Mouse (Mus musculus) CD4-positive, CD25-positive, alpha-beta regulatory T cell, adult 2 months (primary cell): ENCODE data around the gene Gm20388.

ENCODE experiments used
- DNase-seq: peaks from one replicate; pipeline ENCODE4 v3.0.0-alpha.2; 2012; ENCODE audit warnings: low read depth, low spot score

The Gm20388 gene

DNA sequence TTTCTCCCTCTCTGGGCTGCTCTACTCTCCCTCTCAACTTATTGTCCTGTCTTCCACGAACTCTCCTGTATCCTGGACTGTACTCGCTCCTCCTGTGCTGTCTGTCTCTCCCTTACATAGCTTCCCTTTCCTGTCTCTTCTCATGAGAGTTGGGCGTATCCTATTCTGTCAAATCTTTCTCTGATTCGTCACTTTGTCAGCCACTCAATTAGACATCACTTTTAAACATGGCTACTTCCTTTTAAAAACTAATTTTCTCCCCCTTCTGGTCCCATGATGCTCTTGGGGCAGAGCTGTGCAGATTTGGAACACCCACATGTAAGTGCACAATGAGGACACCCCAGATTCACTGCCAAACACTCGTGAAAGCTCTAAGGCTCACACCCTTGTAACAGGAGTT, 905.7 kb downstream of the Gm20388 start:
- no peak for DNase-seq

DNA sequence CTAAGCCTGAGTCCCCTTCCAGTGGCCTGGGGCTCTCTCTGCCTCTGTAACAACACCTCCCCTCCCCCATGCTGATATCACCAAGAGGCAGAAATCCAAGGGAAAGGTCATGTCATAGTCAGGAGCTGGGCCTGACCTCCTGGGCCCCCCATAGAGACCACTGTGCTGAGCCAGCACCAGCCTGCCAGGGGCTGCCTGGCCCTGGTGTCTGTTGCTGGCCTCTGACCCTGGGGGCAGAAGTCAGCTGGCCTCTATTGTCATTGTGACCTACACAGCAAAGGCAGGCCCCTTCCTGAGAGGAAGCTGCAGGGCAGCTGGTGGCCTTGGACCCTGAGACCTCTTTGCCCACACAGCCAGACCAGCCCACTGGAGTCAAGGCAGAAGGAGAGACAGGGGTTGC, 909.3 kb downstream of the Gm20388 start:
- no peak for DNase-seq

DNA sequence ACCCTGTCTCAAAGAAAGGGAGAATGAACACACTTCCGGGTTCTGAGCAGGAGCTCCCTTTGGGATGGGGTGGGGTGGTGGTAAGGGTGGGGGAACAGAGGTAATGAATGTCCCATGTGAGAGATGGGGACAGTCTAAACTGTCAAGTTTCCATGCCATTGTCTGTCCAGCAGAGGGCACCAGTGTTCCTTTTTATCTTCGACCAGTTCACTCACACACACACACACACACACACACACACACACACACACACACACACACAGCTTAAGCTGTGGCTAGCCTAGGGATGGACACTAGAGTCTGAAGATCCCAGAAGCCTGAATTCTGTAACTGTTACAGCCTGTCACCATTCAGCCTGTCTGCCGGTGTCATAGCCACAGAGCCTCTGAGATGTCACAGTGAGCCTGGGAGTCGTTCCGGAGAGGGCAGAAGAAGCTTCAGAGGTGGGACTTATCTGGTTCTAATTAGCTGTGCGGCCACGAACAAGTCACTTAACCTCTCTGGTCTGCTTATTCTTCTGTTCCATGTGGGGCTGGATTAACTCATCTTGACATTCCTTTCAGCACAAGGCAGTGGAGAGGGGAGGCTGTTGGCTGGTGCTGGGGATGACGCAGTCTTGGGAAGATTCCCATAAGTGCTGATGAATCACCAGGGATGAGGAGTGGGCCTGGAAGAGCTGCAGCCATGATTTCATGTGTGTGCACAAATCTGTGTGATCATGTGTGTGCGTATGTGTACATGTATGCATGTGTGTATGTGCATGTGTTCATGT, 910.9 kb downstream of the Gm20388 start:
- DNase-seq, result peak; percentile 77

DNA sequence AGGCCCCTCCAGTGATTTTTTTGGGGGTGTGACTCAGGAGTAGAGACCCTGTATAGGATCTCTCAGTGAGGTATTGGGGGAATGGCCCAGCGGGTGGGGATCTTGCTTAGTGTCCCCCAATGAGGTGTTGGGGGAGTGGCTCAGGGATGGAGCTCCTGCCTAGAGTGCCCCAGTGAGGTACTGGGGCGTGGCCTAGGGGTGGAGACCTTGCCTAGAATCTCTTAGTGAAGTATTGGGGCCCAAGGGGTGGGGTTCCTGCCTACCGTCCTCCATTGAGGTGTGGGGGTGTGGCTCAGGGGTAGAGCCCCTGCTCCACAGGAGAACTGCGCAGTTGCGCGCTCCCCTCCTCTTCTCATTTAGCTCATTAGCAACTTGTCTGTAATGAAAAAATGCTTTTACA, 912.7 kb downstream of the Gm20388 start:
- DNase-seq, result no peak

DNA sequence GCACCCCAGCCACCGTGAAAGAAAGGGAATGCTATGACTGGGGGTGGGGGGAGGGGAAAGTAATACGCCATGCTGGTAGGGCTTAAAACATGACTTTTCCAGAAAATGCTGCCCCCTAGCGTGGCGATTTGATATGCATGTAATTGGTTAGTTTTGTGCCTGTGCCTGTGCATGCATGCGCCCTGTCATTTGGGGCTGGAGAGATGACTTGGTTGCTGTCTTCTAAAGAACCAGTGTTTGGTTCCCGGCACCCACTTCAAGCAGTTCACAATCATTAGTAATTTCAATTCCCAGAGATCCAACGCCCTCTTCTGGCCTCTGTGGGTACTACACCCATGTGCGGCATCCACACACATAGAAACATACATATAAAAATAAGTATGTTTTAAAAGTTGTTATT, 913.2 kb downstream of the Gm20388 start:
- peak; percentile 13 for DNase-seq

DNA sequence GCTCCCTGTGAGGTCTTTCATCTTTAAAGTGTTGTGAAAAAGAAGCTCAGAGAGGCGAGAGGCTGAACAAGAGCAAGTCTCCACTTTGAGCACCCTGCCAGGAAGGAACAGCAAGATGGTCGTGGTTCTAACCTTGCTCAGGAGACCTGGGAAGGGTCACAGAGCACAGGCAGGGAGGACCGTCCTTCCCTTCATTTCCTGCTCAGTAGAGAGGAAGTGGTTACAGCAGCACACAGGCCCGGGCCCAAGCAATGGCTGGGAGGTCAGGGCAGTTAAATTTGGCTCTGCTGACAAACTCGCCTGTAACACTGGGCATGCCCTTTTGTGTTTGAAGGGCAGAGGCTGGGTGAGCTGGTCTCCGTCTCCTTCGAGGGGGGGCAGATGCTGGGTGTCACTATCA, 914.0 kb downstream of the Gm20388 start:
- DNase-seq, result peak; percentile 24

DNA sequence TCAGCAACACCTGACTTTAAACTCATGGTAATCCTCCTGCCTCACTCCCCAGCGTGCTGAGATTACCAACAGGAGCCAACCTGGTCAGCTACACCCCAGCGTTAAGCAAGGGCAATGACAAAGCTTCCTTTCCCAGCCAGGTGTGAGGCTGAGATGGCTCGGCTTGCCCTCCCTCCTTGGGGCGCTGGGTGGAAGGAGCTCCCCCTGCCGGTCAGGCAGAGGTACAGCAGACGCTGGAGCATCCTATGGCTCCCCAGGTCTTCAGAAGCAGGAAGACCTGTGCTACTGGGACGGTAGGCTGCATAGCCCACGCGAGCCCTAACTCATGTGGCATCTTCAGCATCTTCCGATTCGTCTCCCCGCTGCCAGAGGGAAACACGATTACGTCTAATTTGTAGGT, 917.6 kb downstream of the Gm20388 start:
- DNase-seq, result peak; percentile 83

DNA sequence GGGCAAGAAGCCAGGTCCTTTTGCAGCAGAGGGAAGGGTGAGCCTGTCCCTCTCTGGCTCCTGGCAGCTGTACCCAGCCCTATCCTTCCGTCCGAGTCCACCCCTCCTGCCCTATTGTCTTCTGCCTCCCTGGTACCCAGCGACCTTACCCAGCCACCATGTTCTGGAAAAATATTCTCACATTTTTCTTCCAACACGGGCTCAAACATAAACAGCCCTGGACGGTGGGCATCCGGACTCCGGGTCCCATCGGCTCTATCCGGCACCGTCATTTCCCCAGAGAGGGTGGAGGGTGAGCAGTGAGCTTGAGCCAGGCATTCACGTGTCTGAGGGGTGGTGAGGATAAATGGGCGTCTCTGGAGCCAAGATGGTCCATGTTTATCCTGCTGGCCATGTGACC, 920.0 kb downstream of the Gm20388 start:
- no peak for DNase-seq

DNA sequence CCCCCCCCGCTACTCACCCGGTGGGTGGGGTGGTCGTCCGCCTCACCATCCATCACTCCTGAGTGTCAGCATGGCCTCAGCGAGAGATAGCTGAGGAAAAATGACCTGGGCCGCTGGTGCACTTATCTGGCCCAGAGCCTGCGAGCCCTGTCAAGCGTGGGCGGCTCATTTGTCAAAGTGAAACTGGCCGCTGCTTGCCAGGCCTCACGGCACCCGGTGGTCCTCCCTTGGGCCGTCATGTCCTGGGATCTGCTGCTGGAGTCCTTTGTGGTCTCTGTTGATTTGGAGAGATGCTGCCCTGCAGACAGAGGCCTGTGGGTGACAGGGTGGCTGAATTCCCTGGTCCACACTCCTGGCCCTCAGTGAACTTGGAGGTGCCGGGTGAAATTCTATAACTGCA, 921.4 kb downstream of the Gm20388 start:
- DNase-seq, result peak; percentile 35

DNA sequence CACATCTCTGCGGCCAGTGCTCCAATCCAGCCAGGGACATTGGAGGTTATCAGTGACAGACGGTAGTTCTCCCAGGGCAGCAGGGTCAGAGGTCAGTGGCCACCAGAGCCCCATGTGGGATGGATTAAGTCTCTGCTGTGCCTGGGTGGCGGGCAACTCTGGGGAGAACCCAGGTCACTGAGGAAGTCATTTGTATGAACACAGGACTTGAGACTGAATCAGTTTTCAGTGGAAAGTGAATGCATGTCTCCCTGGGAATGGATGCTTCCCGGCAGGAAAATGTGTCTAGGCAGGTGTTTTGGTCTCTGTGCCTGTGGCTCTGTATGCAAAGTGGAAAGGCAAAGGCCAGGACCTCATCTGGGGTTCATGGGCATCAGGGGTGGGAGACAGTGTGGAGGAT, 922.6 kb downstream of the Gm20388 start:
- no peak for DNase-seq

DNA sequence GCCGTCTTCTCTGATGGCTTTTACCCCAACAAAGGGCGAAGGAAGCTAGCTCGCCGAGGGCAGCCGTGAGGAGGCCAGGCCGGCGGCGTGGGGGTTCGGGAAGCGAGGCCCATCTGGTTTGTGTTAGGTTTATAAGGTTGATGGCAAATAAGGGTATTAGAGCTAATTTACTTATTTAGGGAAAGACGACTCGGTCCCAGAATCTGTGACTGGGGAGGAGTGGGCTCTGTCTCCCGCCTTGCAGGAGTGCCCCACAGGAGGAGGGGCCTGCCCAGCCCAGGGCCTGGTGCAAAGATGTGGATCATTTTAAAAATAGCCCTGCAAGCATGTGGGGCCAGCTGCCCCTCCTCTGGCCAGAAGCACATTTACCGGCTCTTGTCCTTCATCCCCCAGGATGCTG, 928.4 kb downstream of the Gm20388 start:
- no peak for DNase-seq

DNA sequence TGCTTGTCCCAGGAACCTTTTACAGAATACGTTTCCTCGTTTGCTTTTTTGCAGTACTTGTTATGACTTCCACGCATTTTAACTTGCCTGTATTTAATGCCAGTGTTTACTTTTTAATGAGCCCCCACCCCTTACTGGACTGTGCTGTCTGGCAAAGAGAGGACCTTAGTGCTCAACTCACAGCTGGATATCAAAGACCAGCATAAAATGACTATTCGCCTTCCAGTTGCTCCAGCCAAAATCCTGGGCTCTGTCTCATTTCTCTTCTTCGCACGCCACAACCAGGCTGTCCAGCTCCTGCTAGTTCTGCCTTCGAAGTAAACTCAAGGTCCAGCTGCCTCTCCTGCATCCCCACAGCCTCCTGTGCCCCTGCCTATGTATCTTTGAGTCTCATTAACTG, 932.4 kb downstream of the Gm20388 start:
- DNase-seq, result no peak

DNA sequence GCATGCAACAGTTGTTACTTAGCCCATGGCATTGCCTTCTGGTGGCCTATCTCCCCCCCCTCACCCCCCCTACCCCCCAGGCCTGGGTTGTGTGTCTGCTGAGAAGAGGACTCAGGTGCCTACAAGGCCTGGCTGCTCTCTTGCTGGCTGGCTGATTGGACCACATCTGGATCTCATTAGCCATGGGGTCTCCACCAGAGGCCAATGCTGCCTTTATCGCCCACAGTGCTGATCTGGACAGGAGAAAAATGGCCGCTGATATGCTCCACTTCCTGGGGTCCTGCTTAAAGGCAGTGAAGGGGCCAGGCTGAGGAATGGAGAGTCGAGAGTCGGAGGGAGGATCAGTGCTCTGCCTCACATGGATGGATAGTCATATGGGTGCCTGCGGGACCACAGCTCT, 935.4 kb downstream of the Gm20388 start:
- no peak for DNase-seq

DNA sequence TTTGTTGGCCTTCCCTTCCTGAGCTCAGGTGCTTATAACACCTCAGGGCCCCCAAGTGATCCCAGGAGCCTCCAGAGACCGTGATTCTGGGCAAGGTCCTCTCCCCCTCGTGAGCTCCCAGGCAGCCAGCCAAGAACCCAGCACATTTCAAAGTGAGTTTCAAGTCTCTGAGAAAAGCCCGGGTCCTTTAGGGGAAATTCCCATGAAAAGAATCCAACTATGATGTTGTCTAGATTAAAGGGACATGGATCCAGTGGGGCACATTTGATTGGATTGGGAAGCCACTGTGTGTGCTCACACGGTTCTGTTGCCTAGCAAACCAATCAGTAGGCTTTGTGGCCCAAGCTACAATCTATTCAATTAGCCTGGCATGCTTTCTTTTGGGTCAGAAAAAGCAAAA, 936.6 kb downstream of the Gm20388 start:
- no peak for DNase-seq

DNA sequence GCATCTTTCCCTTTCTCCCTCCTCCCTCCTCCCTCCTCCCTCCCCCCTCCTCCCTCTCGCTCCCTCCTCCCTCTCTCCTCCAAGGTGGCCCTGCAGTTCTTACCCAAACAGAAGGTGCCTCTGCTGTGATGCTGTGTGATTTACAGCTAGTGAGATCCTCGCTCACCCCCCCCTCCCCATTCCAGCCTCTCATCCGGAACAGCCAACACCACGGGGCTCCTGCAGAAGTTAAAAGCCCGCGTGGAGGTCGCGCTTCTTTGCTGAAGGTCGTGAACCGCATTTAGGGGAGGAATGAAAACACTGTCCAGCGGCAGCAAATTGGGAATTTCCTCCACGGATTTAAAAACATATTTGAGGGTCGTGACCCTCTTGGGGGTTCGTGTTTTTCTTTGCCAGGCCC, 937.1 kb downstream of the Gm20388 start:
- no peak for DNase-seq

DNA sequence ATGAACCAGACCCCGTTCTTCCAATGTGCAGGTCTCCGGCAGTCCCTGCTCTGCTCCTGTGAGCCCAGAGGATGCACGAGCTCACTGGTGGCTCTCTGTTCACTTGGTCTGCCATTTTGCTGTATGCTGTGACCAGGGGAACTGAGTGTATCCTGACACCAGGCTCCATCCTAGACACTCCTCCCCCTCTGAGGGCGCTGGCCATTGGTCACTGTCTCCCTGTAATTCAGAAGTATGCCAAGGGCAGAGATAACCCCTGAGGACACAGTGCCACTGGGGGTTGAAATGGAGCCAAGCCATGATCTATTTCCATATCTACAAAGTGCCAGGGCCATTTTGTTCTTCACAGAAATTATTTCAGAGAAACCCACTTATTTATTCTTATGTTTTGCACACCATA, 937.8 kb downstream of the Gm20388 start:
- no peak for DNase-seq

DNA sequence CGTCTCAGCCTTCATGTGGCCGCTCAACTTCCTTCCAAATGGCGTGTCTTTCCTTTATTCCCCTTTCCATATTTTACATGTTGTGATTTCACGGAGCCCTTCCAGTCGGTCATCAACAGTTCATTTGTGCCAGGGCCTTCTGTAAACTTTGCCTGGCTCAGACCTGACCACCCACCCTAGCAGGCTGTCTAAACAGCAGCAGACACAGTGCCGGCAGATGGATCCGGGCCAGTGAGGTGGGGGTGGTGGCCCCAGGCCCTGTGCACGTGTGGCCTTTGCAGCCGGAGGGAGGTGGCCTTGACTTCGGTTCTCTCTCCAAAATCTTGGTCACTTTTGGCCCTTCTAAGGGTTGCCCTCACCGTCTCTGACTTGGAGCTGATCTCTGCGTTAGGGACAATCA, 940.8 kb downstream of the Gm20388 start:
- no peak for DNase-seq

DNA sequence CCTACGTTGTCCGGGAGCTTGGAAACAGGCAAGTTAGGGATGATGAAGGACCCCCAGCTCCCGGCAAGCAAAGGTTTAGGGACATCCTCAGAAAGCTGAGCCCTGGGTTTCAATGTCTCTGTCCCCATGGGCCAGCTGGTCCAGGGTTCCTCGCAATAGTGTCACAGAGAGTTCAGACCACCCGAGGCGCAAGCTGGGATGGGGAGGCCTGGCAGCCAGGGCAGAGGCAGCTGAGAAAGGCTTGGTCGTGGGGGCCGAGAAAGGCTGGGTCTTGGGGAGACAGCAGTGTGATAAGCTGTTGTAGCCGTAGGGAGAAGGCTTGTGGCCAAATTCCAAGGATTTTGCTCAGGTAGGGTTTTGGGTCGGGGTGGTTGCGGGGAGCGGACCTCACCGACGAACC, 949.2 kb downstream of the Gm20388 start:
- no peak for DNase-seq

DNA sequence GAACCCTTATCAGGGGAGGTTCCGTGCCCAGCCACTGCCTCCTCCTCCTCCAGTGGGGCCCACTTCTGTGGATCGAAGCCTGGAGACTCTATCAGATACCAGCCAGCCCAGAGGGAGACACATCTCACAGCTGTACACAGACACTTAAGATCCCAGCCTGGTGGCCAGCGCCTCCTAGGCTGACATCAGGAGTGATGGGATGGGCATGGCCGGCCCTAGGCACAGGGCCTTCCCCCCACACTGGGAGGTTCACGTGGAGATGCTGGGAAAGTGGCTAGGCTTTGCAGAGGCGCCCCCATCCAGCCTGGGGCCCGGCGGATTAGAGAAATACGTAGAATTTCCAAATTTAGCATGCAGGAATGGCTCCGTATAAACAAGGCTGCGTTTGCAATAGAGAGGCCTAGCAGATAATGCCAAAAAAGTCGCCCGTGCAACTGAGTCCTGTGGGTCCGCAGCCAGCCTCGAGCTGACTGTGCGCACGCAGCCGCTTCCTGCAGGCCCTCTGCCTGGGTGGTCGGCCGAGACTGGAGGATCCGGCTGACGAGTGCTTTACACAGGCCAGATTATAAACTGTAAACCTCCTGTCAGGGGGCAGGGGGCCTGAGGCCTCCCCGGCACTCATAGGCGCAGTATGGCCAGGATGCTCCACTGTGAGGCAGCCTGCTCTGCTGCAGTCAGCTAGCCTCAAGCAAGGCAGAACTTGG, 949.9 kb downstream of the Gm20388 start:
- no peak for DNase-seq

DNA sequence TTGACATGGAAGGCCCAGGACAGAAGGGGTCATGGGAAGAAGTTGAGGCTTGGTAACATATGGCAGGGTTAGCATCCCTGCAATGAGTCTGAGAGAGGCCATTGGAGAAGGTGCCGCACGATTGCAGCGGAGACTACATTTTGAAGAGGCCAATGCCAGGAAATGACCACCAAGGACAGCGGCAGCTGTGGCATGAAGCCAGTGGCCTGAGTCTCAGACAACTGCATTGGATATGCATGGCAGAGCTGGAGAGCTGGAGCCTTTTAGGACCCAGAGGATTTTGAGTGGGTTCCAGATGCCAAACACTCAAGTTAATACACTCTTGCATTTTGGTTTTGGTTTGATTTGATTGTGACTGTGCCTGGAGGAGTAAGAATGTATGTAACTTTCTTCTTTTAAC, 953.0 kb downstream of the Gm20388 start:
- DNase-seq, result no peak

DNA sequence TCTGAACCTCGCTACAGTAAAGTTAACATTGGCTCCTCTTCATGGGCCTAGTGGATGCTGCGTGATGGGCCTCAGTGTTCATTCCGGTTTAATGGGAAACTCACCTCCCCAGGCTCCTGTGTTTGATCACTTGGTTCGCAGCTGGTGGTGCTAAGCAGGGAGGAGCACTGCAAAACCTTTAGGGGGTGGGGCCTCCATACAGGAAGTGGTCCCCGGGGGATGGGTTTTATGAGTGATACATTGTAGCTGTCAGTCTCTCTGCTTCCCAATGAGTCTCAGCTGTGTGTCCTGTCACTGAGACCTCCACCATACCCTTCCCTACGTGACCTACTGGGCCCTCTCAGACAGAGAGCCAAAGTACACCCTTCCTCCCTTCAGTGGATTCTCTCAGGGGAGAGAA, 956.7 kb downstream of the Gm20388 start:
- no peak for DNase-seq

DNA sequence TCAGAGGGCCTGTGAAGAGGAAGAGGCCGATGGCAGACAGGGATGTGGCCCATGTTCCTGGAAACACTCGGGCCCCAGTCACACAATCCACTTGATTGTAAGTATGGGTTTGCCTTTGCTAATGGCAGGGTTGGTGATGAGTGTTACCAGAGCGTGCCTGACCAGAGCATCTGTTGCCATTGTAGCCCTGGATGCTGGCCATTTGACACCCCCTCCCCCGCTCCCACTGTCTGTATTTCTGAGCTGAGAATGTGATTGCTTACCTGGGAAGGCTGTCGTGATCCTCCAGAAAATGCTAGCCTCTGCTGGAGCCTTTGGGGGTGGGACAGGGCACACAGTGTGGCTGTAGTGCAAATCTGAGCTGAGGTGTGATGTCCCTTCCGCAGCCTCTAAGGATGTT, 962.0 kb downstream of the Gm20388 start:
- no peak for DNase-seq
